In the genomic region with DNA sequence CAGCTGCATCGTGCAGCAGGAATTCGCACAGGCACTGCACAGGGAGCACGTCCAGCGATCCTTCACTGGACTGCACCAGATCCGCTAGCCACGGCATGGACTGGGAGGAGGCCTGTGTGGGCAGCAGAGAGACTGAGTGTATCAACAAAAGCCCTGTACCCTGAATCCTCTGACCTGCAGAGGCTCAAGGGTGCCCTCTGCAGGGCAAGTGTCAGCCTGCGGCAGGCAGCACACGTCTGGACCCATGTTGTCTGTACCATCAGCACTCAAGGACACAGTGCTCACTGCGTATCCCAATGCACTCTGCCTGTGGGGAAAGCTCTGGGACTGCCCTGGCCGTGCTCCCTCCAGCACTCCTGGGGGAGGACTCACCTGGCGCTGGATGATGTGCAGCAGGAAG, we compare ENCODE assay signal across 9 mouse cellular contexts. TPM values are rescaled to one million over a fixed set of nuclear protein-coding genes. Genes with fewer than 3 reads are reported as not detected.
DNase-seq lines count a peak whose midpoint lies in the region; ATAC-seq and TF ChIP-seq lines count a peak whose summit lies in the region.
"Had no signal": no experiment of that assay in that cellular context is flagged by ENCODE, and none has a peak within 500 bp of the region (broad histone marks: within the 10 kb centered on the region; RNA-seq: fewer than 3 reads in every experiment).

No protein-coding gene starts in this region.

- whole genome bisulfite sequencing in heart, adult 2 months: 73% methylated on average over 11 of the region's 11 CpGs
- 75% methylated on average over 11 of the region's 11 CpGs for WGBS in neural tube, embryonic 13.5 days
- WGBS in embryonic facial prominence, embryonic 10.5 days: 78% methylated on average over 11 of the region's 11 CpGs

- H3K9me3 ChIP-seq in neural tube, embryonic 13.5 days: no peaks in the 10 kb centered on the region
- no peaks in the 10 kb centered on the region for H3K9me3 ChIP-seq in embryonic facial prominence, embryonic 10.5 days

- no peaks in the 10 kb centered on the region for H3K27me3 ChIP-seq in heart, adult 2 months (ENCODE audit: control insufficient read depth, insufficient read depth, low read length)
- H3K27me3 ChIP-seq in neural tube, embryonic 13.5 days: no peaks in the 10 kb centered on the region
- no peaks in the 10 kb centered on the region for H3K27me3 ChIP-seq in embryonic facial prominence, embryonic 10.5 days (replicated peaks; ENCODE audit: low read depth, poor library complexity, severe bottlenecking)
- no peaks in the 10 kb centered on the region for H3K27me3 ChIP-seq in splenic B cell, adult 2 months (ENCODE audit: control insufficient read depth, insufficient read depth, low read length, poor library complexity, severe bottlenecking)

- peak; percentile 36; the same call in 1 of the 2 replicates for ATAC-seq in neural tube, embryonic 13.5 days (ENCODE audit: low read depth)
- no peak for ATAC-seq in cerebellum, adult (ENCODE audit: insufficient number of reproducible peaks, low FRiP score, low TSS enrichment)

- DNase-seq in heart, adult 2 months: no peak
- no peak for DNase-seq in heart, adult 8-10 months (ENCODE audit: low spot score)
- DNase-seq in neural tube, embryonic 10.5 days (ENCODE audit: extremely low spot score, low spot score): no peak
- peak; percentile 52 for DNase-seq in embryonic facial prominence, embryonic 10.5 days (ENCODE audit: low spot score)
- peak; percentile 45 for DNase-seq in splenic B cell, adult 2 months (ENCODE audit: low read depth, low spot score)
- no peak for DNase-seq in left cerebral cortex, postnatal 14 days (ENCODE audit: low spot score in 2 of 2)
- DNase-seq: layer of hippocampus, adult 9-11 months had no signal

- no peak for TF ChIP-seq POLR2A in heart, adult 2 months (IDR thresholded peaks at IDR 0.05; ENCODE audit: insufficient read depth, low read depth, low read length)

- intact Hi-C loops in heart, adult 2 months (cut with DNase I): no loop called here
- intact Hi-C loops in left cerebral cortex, postnatal 14 days (cut with DNase I): no loop called here

- H3K4me2 ChIP-seq in neural tube, embryonic 13.5 days: no peak overlapping the region

- H3K79me2 ChIP-seq in heart, adult 2 months (replicated peaks; ENCODE audit: control insufficient read depth, insufficient read depth, low read length): no peaks in the 10 kb centered on the region

- H3K4me1 ChIP-seq in heart, adult 2 months (ENCODE audit: control insufficient read depth, insufficient read depth, low read length): no peaks in the 10 kb centered on the region
- no peaks in the 10 kb centered on the region for H3K4me1 ChIP-seq in neural tube, embryonic 13.5 days (replicated peaks)
- H3K4me1 ChIP-seq in embryonic facial prominence, embryonic 10.5 days: no peaks in the 10 kb centered on the region

- no peak for TF ChIP-seq EP300 in heart, adult 2 months (IDR thresholded peaks at IDR 0.05; ENCODE audit: insufficient read depth, low read depth, low read length)

- no peak overlapping the region for H3K4me3 ChIP-seq in heart, adult 2 months
- no peak overlapping the region for H3K4me3 ChIP-seq in neural tube, embryonic 13.5 days
- no peak overlapping the region for H3K4me3 ChIP-seq in embryonic facial prominence, embryonic 10.5 days

- H3K9ac ChIP-seq in heart, adult 2 months (ENCODE audit: low read depth, low read length): no peak overlapping the region
- no peak overlapping the region for H3K9ac ChIP-seq in neural tube, embryonic 13.5 days

- H3K27ac ChIP-seq in heart, adult 2 months: no peak overlapping the region
- H3K27ac ChIP-seq in neural tube, embryonic 13.5 days (replicated peaks): no peak overlapping the region
- no peak overlapping the region; the same call in 1 of the 2 replicates for H3K27ac ChIP-seq in embryonic facial prominence, embryonic 10.5 days (replicated peaks)

- H3K36me3 ChIP-seq in heart, adult 2 months (ENCODE audit: control insufficient read depth, insufficient read depth, low read length): no peaks in the 10 kb centered on the region
- peaks cover 100% of the 10 kb centered on the region for H3K36me3 ChIP-seq in neural tube, embryonic 13.5 days
- peaks cover 100% of the 10 kb centered on the region for H3K36me3 ChIP-seq in embryonic facial prominence, embryonic 10.5 days (replicated peaks)
- H3K36me3 ChIP-seq in splenic B cell, adult 2 months (ENCODE audit: control insufficient read depth, insufficient read depth, low read length, poor library complexity, severe bottlenecking): peaks cover 2% of the 10 kb centered on the region

- TF ChIP-seq CTCF in heart, adult 2 months (IDR thresholded peaks at IDR 0.05): peak; percentile 68

RNA-seq across cellular contexts. Expression of gene Ints1, which starts 11.2 kb away (rescaled TPM):
- 10 to 100 TPM; 40.2 to 40.9 TPM for total RNA-seq in heart, adult 2 months (2021)
- 35.1 and 40.3 TPM in 2 replicates for polyA plus RNA-seq in heart, adult 2 months (2012; rRNA removed)
- 10 to 100 TPM; 39.2 to 43.9 (median 40.1) TPM for total RNA-seq in heart, adult 8-10 months (2022)
- polyA plus RNA-seq in neural tube, embryonic 13.5 days (2015; fragmentation: Nextera tagmentation; extraction: Ambion mirVana): 24.3 and 27.1 TPM in 2 replicates
- 42.6 and 44.4 TPM in 2 replicates for polyA plus RNA-seq in embryonic facial prominence, embryonic 10.5 days (2016; fragmentation: Nextera tagmentation; extraction: Ambion mirVana)
- 100 to 1,000 TPM in 1 of 2 experiments, 10 to 100 TPM in 1; 96.8 to 102 TPM for total RNA-seq in left cerebral cortex, postnatal 14 days (2021)

RNA-seq across cellular contexts. Expression of gene Mafk, which starts 27.0 kb away (rescaled TPM):
- total RNA-seq in heart, adult 2 months (2021): 10 to 100 TPM; 33.2 to 34.1 TPM
- polyA plus RNA-seq in heart, adult 2 months (2012; rRNA removed): 22.8 and 23.6 TPM in 2 replicates
- total RNA-seq in heart, adult 8-10 months (2022): 10 to 100 TPM; 27.3 to 35.9 (median 33.9) TPM
- 11.7 and 12.1 TPM in 2 replicates for polyA plus RNA-seq in neural tube, embryonic 13.5 days (2015; fragmentation: Nextera tagmentation; extraction: Ambion mirVana)
- polyA plus RNA-seq in embryonic facial prominence, embryonic 10.5 days (2016; fragmentation: Nextera tagmentation; extraction: Ambion mirVana): 9.2 and 10.5 TPM in 2 replicates
- 1 to 10 TPM; 7.6 to 8.5 TPM for total RNA-seq in left cerebral cortex, postnatal 14 days (2021)

RNA-seq across cellular contexts. Expression of gene Micall2, which starts 28.2 kb away (rescaled TPM):
- 1 to 10 TPM; 1.9 to 2.0 TPM for total RNA-seq in heart, adult 2 months (2021)
- polyA plus RNA-seq in heart, adult 2 months (2012; rRNA removed): 2.9 and 3.3 TPM in 2 replicates
- 1 to 10 TPM; 1.3 to 2.6 (median 1.9) TPM for total RNA-seq in heart, adult 8-10 months (2022)
- polyA plus RNA-seq in neural tube, embryonic 13.5 days (2015; fragmentation: Nextera tagmentation; extraction: Ambion mirVana): 6.2 and 6.3 TPM in 2 replicates
- polyA plus RNA-seq in embryonic facial prominence, embryonic 10.5 days (2016; fragmentation: Nextera tagmentation; extraction: Ambion mirVana): 8.6 and 10.5 TPM in 2 replicates
- 1 to 10 TPM; 1.6 to 2.8 TPM for total RNA-seq in left cerebral cortex, postnatal 14 days (2021)

RNA-seq across cellular contexts. Expression of gene Tmem184a, which starts 55.4 kb away (rescaled TPM):
- total RNA-seq in heart, adult 2 months (2021): under 1 TPM in 1 of 2 experiments, not detected in 1; 0.05 TPM
- 0.29 and 1.5 TPM in 2 replicates for polyA plus RNA-seq in heart, adult 2 months (2012; rRNA removed)
- total RNA-seq in heart, adult 8-10 months (2022): under 1 TPM in 3 of 4 experiments, not detected in 1; 0.22 to 0.87 (median 0.47) TPM
- polyA plus RNA-seq in neural tube, embryonic 13.5 days (2015; fragmentation: Nextera tagmentation; extraction: Ambion mirVana): 0.23 and 0.64 TPM in 2 replicates
- polyA plus RNA-seq in embryonic facial prominence, embryonic 10.5 days (2016; fragmentation: Nextera tagmentation; extraction: Ambion mirVana): 3.5 and 4.3 TPM in 2 replicates
- total RNA-seq in left cerebral cortex, postnatal 14 days (2021): under 1 TPM in 1 of 2 experiments, not detected in 1; 0.08 TPM

Comparison
In these comparisons a context has a peak if more than half of its experiments do, and no peak if none do; other contexts are left out.
1. DNase-seq: peak in embryonic facial prominence, embryonic 10.5 days (single experiment) and splenic B cell, adult 2 months (single experiment); none in heart, adult 2 months (0 of 2), heart, adult 8-10 months (single experiment), neural tube, embryonic 10.5 days (single experiment) and left cerebral cortex, postnatal 14 days (0 of 2).